Mouse (Mus musculus) gonadal fat pad, adult 2 months (tissue): ENCODE data around the gene Itgax. TPM values are rescaled to one million over a fixed set of nuclear protein-coding genes. Genes with fewer than 3 reads are reported as not detected.

ENCODE experiments used
- DNase-seq: peaks from one replicate; pipeline ENCODE4 v3.0.0-alpha.2; 2012; ENCODE audit warnings: low read depth
- polyA plus RNA-seq: library from polyadenylated mRNA; depleted of rRNA; stranded (reverse); fragments of >200 nt; gene quantifications from 2 replicates; pipeline ENCODE4 v1.2.3, GENCODE M21; 2012; rRNA removed

Itgax gene
- polyA plus RNA-seq: 3.6 and 3.8 TPM in 2 replicates

GRCm38 (mm10) chr7:128128741-128129720 lies at the start of gene Itgax:
Itgax (plus strand) TSS chr7:128129547.
- DNase-seq: no peak

GRCm38 (mm10) chr7:128080012-128080411 lies 49.3 kb upstream of the Itgax start:
- DNase-seq: no peak

- no peak for DNase-seq
Measured at GRCm38 (mm10) chr7:128089141-128089540, 40.2 kb upstream of the Itgax start.

GRCm38 (mm10) chr7:128098135-128098534 lies 31.2 kb upstream of the Itgax start:
- DNase-seq: no peak

- no peak for DNase-seq
Measured at GRCm38 (mm10) chr7:128100742-128101357, 28.5 kb upstream of the Itgax start.

- no peak for DNase-seq
Measured at GRCm38 (mm10) chr7:128105246-128105645, 24.1 kb upstream of the Itgax start.

- DNase-seq: no peak
Measured at GRCm38 (mm10) chr7:128107462-128107861, 21.9 kb upstream of the Itgax start.

- no peak for DNase-seq
Measured at GRCm38 (mm10) chr7:128110314-128110713, 19.0 kb upstream of the Itgax start.

- DNase-seq: no peak
Measured at GRCm38 (mm10) chr7:128112131-128112530, 17.2 kb upstream of the Itgax start.

GRCm38 (mm10) chr7:128114371-128115105 lies 14.8 kb upstream of the Itgax start:
- no peak for DNase-seq

- DNase-seq: no peak
Measured at GRCm38 (mm10) chr7:128115211-128115958, 14.0 kb upstream of the Itgax start.

GRCm38 (mm10) chr7:128116396-128116795 lies 13.0 kb upstream of the Itgax start:
- DNase-seq: no peak

GRCm38 (mm10) chr7:128119726-128120490 lies 9.4 kb upstream of the Itgax start:
- no peak for DNase-seq

- DNase-seq: no peak
Measured at GRCm38 (mm10) chr7:128132148-128132547, 2.8 kb downstream of the Itgax start.

GRCm38 (mm10) chr7:128133596-128133995 lies 4.2 kb downstream of the Itgax start:
- DNase-seq: no peak

GRCm38 (mm10) chr7:128136927-128137326 lies 7.6 kb downstream of the Itgax start:
- DNase-seq: no peak

GRCm38 (mm10) chr7:128139611-128140010 lies 10.3 kb downstream of the Itgax start:
- DNase-seq: no peak

GRCm38 (mm10) chr7:128150970-128151369 lies 21.6 kb downstream of the Itgax start:
- no peak for DNase-seq

GRCm38 (mm10) chr7:128154076-128154475 lies 24.7 kb downstream of the Itgax start, which contains the start of gene Itgad:
Itgad (plus strand) TSS chr7:128154376.
- no peak for DNase-seq

- DNase-seq: no peak
Measured at GRCm38 (mm10) chr7:128154924-128155323, 25.6 kb downstream of the Itgax start.
